In the genomic region with DNA sequence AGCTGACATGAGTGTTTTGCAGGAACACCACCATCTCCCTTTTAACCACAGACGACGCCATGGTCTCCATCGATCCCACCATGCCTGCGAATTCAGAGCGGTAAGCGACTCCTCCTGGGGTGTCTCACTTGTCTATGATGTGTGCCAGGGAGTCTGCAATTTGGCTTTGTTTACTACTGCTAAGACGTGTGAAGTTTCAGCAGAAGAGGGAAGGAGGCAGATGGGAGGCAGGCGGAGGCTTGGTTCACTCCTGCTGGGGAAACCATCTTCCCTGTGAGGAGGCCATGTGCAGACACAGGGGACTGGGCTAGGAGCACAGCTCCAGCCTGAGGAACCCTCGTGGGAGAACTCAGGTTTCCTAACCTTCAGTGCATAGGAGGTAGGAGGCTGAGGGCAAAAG, we compare ENCODE assay signal across 19 mouse cellular contexts. TPM values are rescaled to one million over a fixed set of nuclear protein-coding genes. Genes with fewer than 3 reads are reported as not detected.
A peak's percentile ranks its signal among the peaks of the same experiment; 100 is the strongest.
DNase-seq lines count a peak whose midpoint lies in the region; ATAC-seq and TF ChIP-seq lines count a peak whose summit lies in the region.
"Had no signal": no experiment of that assay in that cellular context is flagged by ENCODE, and none has a peak within 500 bp of the region (broad histone marks: within the 10 kb centered on the region; RNA-seq: fewer than 3 reads in every experiment).

No protein-coding gene starts in this region.

- no peak overlapping the region for H3K4me2 ChIP-seq in forebrain, embryonic 15.5 days (replicated peaks)
- H3K4me2 ChIP-seq in forebrain, embryonic 16.5 days (ENCODE audit: low read length): no peak overlapping the region
- H3K4me2 ChIP-seq in stomach, postnatal 0 days (replicated peaks; ENCODE audit: low read depth): no peak overlapping the region
- H3K4me2 ChIP-seq: embryonic facial prominence, embryonic 13.5 days; hindbrain, embryonic 13.5 days; limb, embryonic 13.5 days; liver, embryonic 15.5 days; neural tube, embryonic 12.5 days had no signal

- DNase-seq in forebrain, embryonic 10.5 days (ENCODE audit: extremely low spot score, low spot score): no peak
- peak; percentile 52 to 66 for DNase-seq in layer of hippocampus, adult 8-10 months (ENCODE audit: low spot score in 2 of 2)
- peak; percentile 50 for DNase-seq in right cerebral cortex, postnatal 14 days
- DNase-seq in gastrocnemius, postnatal 10 days: no peak
- DNase-seq in stomach, postnatal 0 days (ENCODE audit: low spot score): no peak
- no peak for DNase-seq in kidney, adult 18-20 months
- DNase-seq: cerebellum, adult 18-20 months; heart, adult 2 months; heart, postnatal 10 days; kidney, adult 11 months; kidney, postnatal 4 days; lung, postnatal 14 days had no signal

- TF ChIP-seq CTCF in stomach, postnatal 0 days (IDR thresholded peaks at IDR 0.05; ENCODE audit: low read depth): no peak

- TF ChIP-seq EP300 in stomach, postnatal 0 days (optimal IDR thresholded peaks at IDR 0.05): no peak

- H3K9ac ChIP-seq in forebrain, embryonic 15.5 days (replicated peaks): no peak overlapping the region
- no peak overlapping the region for H3K9ac ChIP-seq in forebrain, embryonic 16.5 days (replicated peaks; ENCODE audit: low read depth, low read length)
- no peak overlapping the region for H3K9ac ChIP-seq in stomach, postnatal 0 days (ENCODE audit: low read length)
- H3K9ac ChIP-seq: embryonic facial prominence, embryonic 13.5 days; hindbrain, embryonic 13.5 days; limb, embryonic 13.5 days; liver, embryonic 15.5 days; neural tube, embryonic 12.5 days had no signal

- H3K36me3 ChIP-seq in forebrain, embryonic 15.5 days: peaks cover 33% of the 10 kb centered on the region
- H3K36me3 ChIP-seq in forebrain, embryonic 10.5 days (replicated peaks): peaks cover 32% of the 10 kb centered on the region
- H3K36me3 ChIP-seq in forebrain, embryonic 16.5 days (ENCODE audit: control insufficient read depth, insufficient read depth): peaks cover 11% of the 10 kb centered on the region
- H3K36me3 ChIP-seq in stomach, postnatal 0 days (ENCODE audit: control insufficient read depth, insufficient read depth, low read length): no peaks in the 10 kb centered on the region
- H3K36me3 ChIP-seq: liver, embryonic 15.5 days had no signal

- H3K4me1 ChIP-seq in forebrain, embryonic 15.5 days: peaks cover 48% of the 10 kb centered on the region
- H3K4me1 ChIP-seq in forebrain, embryonic 10.5 days: peaks cover 29% of the 10 kb centered on the region
- H3K4me1 ChIP-seq in forebrain, embryonic 16.5 days (replicated peaks; ENCODE audit: control insufficient read depth, insufficient read depth, low read length): peaks cover 36% of the 10 kb centered on the region
- no peaks in the 10 kb centered on the region for H3K4me1 ChIP-seq in stomach, postnatal 0 days (replicated peaks; ENCODE audit: control insufficient read depth, insufficient read depth)
- H3K4me1 ChIP-seq: liver, embryonic 15.5 days had no signal

- 57% methylated on average over 9 of the region's 9 CpGs for WGBS in forebrain, embryonic 15.5 days
- WGBS in forebrain, embryonic 10.5 days: 85% methylated on average over 9 of the region's 9 CpGs
- WGBS in forebrain, embryonic 16.5 days: 60% methylated on average over 9 of the region's 9 CpGs
- 72% methylated on average over 9 of the region's 9 CpGs for WGBS in stomach, postnatal 0 days

- H3K27me3 ChIP-seq in forebrain, embryonic 15.5 days: no peaks in the 10 kb centered on the region
- H3K27me3 ChIP-seq in forebrain, embryonic 10.5 days (ENCODE audit: poor library complexity, severe bottlenecking): no peaks in the 10 kb centered on the region
- H3K27me3 ChIP-seq in forebrain, embryonic 16.5 days (replicated peaks; ENCODE audit: control insufficient read depth, insufficient read depth, low read length): no peaks in the 10 kb centered on the region
- no peaks in the 10 kb centered on the region for H3K27me3 ChIP-seq in stomach, postnatal 0 days (ENCODE audit: control insufficient read depth, insufficient read depth, low read length)
- H3K27me3 ChIP-seq: embryonic facial prominence, embryonic 13.5 days; hindbrain, embryonic 13.5 days; limb, embryonic 13.5 days; liver, embryonic 15.5 days; neural tube, embryonic 12.5 days had no signal

- H3K27ac ChIP-seq in forebrain, embryonic 15.5 days (replicated peaks): peak overlapping the region; percentile 80
- no peak overlapping the region for H3K27ac ChIP-seq in forebrain, embryonic 10.5 days
- peak overlapping the region; percentile 56 for H3K27ac ChIP-seq in forebrain, embryonic 16.5 days (ENCODE audit: low read length)
- no peak overlapping the region for H3K27ac ChIP-seq in stomach, postnatal 0 days (replicated peaks)
- H3K27ac ChIP-seq: embryonic facial prominence, embryonic 13.5 days; heart, adult 2 months; hindbrain, embryonic 13.5 days; limb, embryonic 13.5 days; liver, embryonic 15.5 days; neural tube, embryonic 12.5 days had no signal

- ATAC-seq in forebrain, embryonic 15.5 days (replicated peaks): peak; percentile 56; the same call in 1 of the 2 replicates
- peak; percentile 71 for ATAC-seq in forebrain, embryonic 16.5 days
- no peak for ATAC-seq in stomach, postnatal 0 days (ENCODE audit: low FRiP score, low TSS enrichment)

- no peak overlapping the region for H3K4me3 ChIP-seq in forebrain, embryonic 15.5 days
- H3K4me3 ChIP-seq in forebrain, embryonic 10.5 days: no peak overlapping the region
- no peak overlapping the region for H3K4me3 ChIP-seq in forebrain, embryonic 16.5 days (replicated peaks; ENCODE audit: low read length)
- H3K4me3 ChIP-seq in stomach, postnatal 0 days (ENCODE audit: low read depth, low read length): no peak overlapping the region
- H3K4me3 ChIP-seq: embryonic facial prominence, embryonic 13.5 days; heart, adult 2 months; hindbrain, embryonic 13.5 days; limb, embryonic 13.5 days; liver, embryonic 15.5 days; neural tube, embryonic 12.5 days had no signal

- no peaks in the 10 kb centered on the region for H3K9me3 ChIP-seq in forebrain, embryonic 15.5 days
- H3K9me3 ChIP-seq in forebrain, embryonic 10.5 days: no peaks in the 10 kb centered on the region
- no peaks in the 10 kb centered on the region for H3K9me3 ChIP-seq in forebrain, embryonic 16.5 days (ENCODE audit: control insufficient read depth, low read length)
- no peaks in the 10 kb centered on the region for H3K9me3 ChIP-seq in stomach, postnatal 0 days (ENCODE audit: control insufficient read depth, low read length)
- H3K9me3 ChIP-seq: embryonic facial prominence, embryonic 13.5 days; hindbrain, embryonic 13.5 days; limb, embryonic 13.5 days; liver, embryonic 15.5 days; neural tube, embryonic 12.5 days had no signal

RNA-seq across cellular contexts. Expression of a gene that starts 29.2 kb away (rescaled TPM):
- 58.4 and 59.6 TPM in 2 replicates for polyA plus RNA-seq in forebrain, embryonic 15.5 days (2015; fragmentation: Nextera tagmentation; extraction: Ambion mirVana)
- 16.6 and 16.8 TPM in 2 replicates for polyA plus RNA-seq in forebrain, embryonic 10.5 days (2016; fragmentation: Nextera tagmentation; extraction: Ambion mirVana)
- 55.6 and 62.2 TPM in 2 replicates for polyA plus RNA-seq in forebrain, embryonic 16.5 days (2015; fragmentation: Nextera tagmentation; extraction: Ambion mirVana)
- total RNA-seq in layer of hippocampus, adult 8-10 months (2022): 10 to 100 TPM; 22.5 to 35.1 (median 28.4) TPM
- 1 to 10 TPM; 4.7 to 5.8 TPM for total RNA-seq in gastrocnemius, postnatal 10 days (2021)
- polyA plus RNA-seq in stomach, postnatal 0 days (2015; fragmentation: Nextera tagmentation; extraction: Ambion mirVana): 11.6 and 12.1 TPM in 2 replicates

Comparison
In these comparisons a context has a peak if more than half of its experiments do, and no peak if none do; other contexts are left out.
1. H3K27ac ChIP-seq: peak in forebrain, embryonic 15.5 days (single experiment) and forebrain, embryonic 16.5 days (single experiment); none in forebrain, embryonic 10.5 days (single experiment) and stomach, postnatal 0 days (single experiment).
2. DNase-seq: peak in layer of hippocampus, adult 8-10 months (2 of 2) and right cerebral cortex, postnatal 14 days (single experiment); none in forebrain, embryonic 10.5 days (single experiment), gastrocnemius, postnatal 10 days (single experiment), stomach, postnatal 0 days (single experiment) and kidney, adult 18-20 months (single experiment).